Mouse (Mus musculus) kidney, adult 2 months (tissue): ENCODE results near the gene Scn10a.

Experiments
- CTCF ChIP-seq: fragments of 200-500 bp; conservative IDR thresholded peaks from 2 replicates; pipeline ENCODE4 v1.5.1; 2011; ENCODE audit warnings: low read depth, mild to moderate bottlenecking, control low read depth, low read length, moderate library complexity, mixed read lengths; ENCODE audit not compliant: insufficient read depth, insufficient read length
- POLR2A ChIP-seq: fragments of 200-500 bp; IDR thresholded peaks from one replicate; pipeline ENCODE4 v1.6.1; 2011; ENCODE audit warnings: low read depth, low read length, control low read depth

- TF ChIP-seq CTCF (peak; percentile 67), POLR2A (no peak)
These were observed 72.1 kb downstream of the Scn10a start for GRCm38 (mm10) chr9:119646942-119647547.
